Mouse (Mus musculus) hindbrain, embryonic 14.5 days (tissue): ENCODE measurements around the gene Nexn. TPM values are rescaled to one million over a fixed set of nuclear protein-coding genes. Genes with fewer than 3 reads are reported as not detected.
A peak's percentile ranks its signal among the peaks of the same experiment; 100 is the strongest.

ENCODE experiments used
- ATAC-seq: fragments of 200-750 bp; cut with Nextera tagmentation; 2 replicates; pipeline ENCODE4 v1.8.0; 2017; ENCODE audit warnings: moderate number of reproducible peaks, mild to moderate bottlenecking, moderate TSS enrichment, moderate library complexity; ENCODE audit not compliant: low FRiP score
- DNase-seq: peaks from one replicate; pipeline ENCODE4 v3.0.0-alpha.2; 2015; ENCODE audit warnings: low spot score
- H3K27ac ChIP-seq: fragments of 300-500 bp; sonication (generic); 2 replicates; pipeline ENCODE4 v1.5.1; 2014; ENCODE audit warnings: mild to moderate bottlenecking, moderate library complexity
- H3K27me3 ChIP-seq: fragments of 300-500 bp; sonication (generic); 2 replicates; pipeline ENCODE4 v1.6.1; 2014; ENCODE audit warnings: mild to moderate bottlenecking, low read length, mixed read lengths; ENCODE audit not compliant: control insufficient read depth, insufficient read depth
- H3K36me3 ChIP-seq: fragments of 300-500 bp; sonication (generic); replicated peaks from 2 replicates; pipeline ENCODE4 v1.6.1; 2014; ENCODE audit not compliant: control insufficient read depth, insufficient read depth
- H3K4me1 ChIP-seq: fragments of 300-500 bp; sonication (generic); replicated peaks from 2 replicates; pipeline ENCODE4 v1.6.1; 2014; ENCODE audit warnings: antibody characterized with exemption, low read length, mixed read lengths; ENCODE audit not compliant: control insufficient read depth, insufficient read depth
- H3K4me2 ChIP-seq: fragments of 300-500 bp; sonication (generic); replicated peaks from 2 replicates; pipeline ENCODE4 v1.6.1; 2014; ENCODE audit warnings: mild to moderate bottlenecking, moderate library complexity
- H3K4me3 ChIP-seq: fragments of 300-500 bp; sonication (generic); replicated peaks from 2 replicates; pipeline ENCODE4 v1.5.1; 2014; ENCODE audit warnings: mild to moderate bottlenecking, low read length
- H3K9ac ChIP-seq: fragments of 300-500 bp; sonication (generic); 2 replicates; pipeline ENCODE4 v1.6.1; 2014
- H3K9me3 ChIP-seq: fragments of 300-500 bp; sonication (generic); 2 replicates; pipeline ENCODE4 v1.6.1; 2016; ENCODE audit warnings: low read length; ENCODE audit not compliant: control insufficient read depth
- WGBS: fragments of 180-500 bp; shearing (Covaris S2); extraction: QIAGEN DNeasy Blood & Tissue Kit; methylation state at CpG from one replicate; pipeline ENCODE4 v1.1.7; 2014; 5-methylcytosine and 5-hydroxymethylcytosine counted together
- polyA plus RNA-seq: library from polyadenylated mRNA; unstranded; fragments of >200 nt; fragmentation: Nextera tagmentation; extraction: Ambion mirVana; gene quantifications from 2 replicates; pipeline ENCODE4 v1.2.1, GENCODE M21; 2014

Nexn gene
- polyA plus RNA-seq, 1 experiment from 2014 or later, result 1.8 TPM

DNA sequence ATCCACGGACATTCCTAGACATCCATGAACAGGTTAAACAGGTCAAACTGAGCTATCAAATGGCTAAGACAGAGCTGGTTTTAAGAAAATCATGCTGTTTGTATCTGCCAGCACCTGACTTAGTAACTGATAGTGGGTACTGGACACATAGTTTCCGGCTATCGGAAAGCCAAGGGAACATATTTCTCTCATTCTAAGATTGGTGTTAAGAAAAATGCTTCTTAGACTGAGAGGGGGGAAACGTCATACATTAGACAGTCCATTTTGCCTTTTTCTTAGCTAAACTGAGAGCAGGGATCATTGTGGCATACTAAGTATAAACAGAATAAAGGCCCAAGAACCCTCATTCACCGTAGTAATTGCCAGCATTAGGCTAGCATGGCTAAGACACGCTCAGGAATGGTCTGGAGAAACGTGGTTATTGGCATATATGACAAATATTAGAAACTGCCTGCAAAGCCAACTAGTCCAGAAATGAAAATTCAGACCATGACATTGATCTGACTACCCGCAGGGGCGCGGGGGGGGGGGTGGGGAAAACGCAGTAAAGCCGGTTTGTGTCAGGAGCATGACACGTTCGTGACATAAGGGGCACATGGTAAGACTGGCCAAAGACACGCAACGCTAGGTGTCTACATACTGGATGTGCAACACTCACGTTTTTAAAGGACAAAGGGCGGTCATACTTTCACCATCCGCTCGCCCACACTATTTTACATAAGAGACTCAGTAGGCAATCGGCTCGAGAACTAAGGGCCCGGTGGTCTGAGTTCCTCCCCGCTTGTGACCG, 56.8 kb downstream of the Nexn start:
- peak overlapping the region; percentile 87 for H3K4me3 ChIP-seq
- H3K4me2 ChIP-seq, result peak overlapping the region; percentile 53
- DNase-seq, result peak; percentile 61
- H3K27ac ChIP-seq, result peak overlapping the region; percentile 100
- ATAC-seq, result peak; percentile 38
- WGBS, result 6% methylated on average over 25 of the region's 25 CpGs
- H3K9ac ChIP-seq, result peak overlapping the region; percentile 100
- peaks cover 26% of the 10 kb centered on the region for H3K4me1 ChIP-seq
- H3K9me3 ChIP-seq, result no peaks in the 10 kb centered on the region
- peaks cover 4% of the 10 kb centered on the region; the same call in 1 of the 2 replicates for H3K36me3 ChIP-seq
- no peaks in the 10 kb centered on the region for H3K27me3 ChIP-seq

- WGBS, result 93% methylated on average over 7 of the region's 7 CpGs
- DNase-seq, result no peak
- H3K4me1 ChIP-seq, result peaks cover 23% of the 10 kb centered on the region
- H3K36me3 ChIP-seq, result peaks cover 4% of the 10 kb centered on the region; the same call in 1 of the 2 replicates
- no peak overlapping the region for H3K27ac ChIP-seq
- H3K9ac ChIP-seq, result peak overlapping the region; percentile 100
- no peak overlapping the region for H3K4me3 ChIP-seq
- no peak for ATAC-seq
- H3K27me3 ChIP-seq, result no peaks in the 10 kb centered on the region
- H3K9me3 ChIP-seq, result no peaks in the 10 kb centered on the region
- H3K4me2 ChIP-seq, result peak overlapping the region; percentile 53
Measured at GRCm38 (mm10) chr3:152208096-152208885, 57.9 kb downstream of the Nexn start.

- Histone ChIP-seq H3K4me3 (no peak overlapping the region), H3K36me3 (0 out of 2 replicates have a peak, but pooled peaks cover 2% of the 10 kb centered on the region), H3K9me3 (no peaks in the 10 kb centered on the region), H3K4me1 (peaks cover 12% of the 10 kb centered on the region), H3K27me3 (no peaks in the 10 kb centered on the region), H3K27ac (no peak overlapping the region), H3K4me2 (no peak overlapping the region), H3K9ac (no peak overlapping the region)
- 98% methylated on average over 4 of the region's 4 CpGs for WGBS
- DNase-seq (no peak), ATAC-seq (no peak)
Measured at GRCm38 (mm10) chr3:152207156-152207555, 59.0 kb downstream of the Nexn start.

- no peaks in the 10 kb centered on the region for H3K36me3 ChIP-seq
- 87% methylated on average over 3 of the region's 3 CpGs for WGBS
- H3K4me2 ChIP-seq, result no peak overlapping the region
- no peak overlapping the region for H3K4me3 ChIP-seq
- ATAC-seq, result no peak
- H3K27me3 ChIP-seq, result no peaks in the 10 kb centered on the region
- H3K4me1 ChIP-seq, result peaks cover 6% of the 10 kb centered on the region
- no peak overlapping the region for H3K27ac ChIP-seq
- H3K9me3 ChIP-seq, result no peaks in the 10 kb centered on the region
- H3K9ac ChIP-seq, result no peak overlapping the region
- DNase-seq, result no peak
Measured at GRCm38 (mm10) chr3:152204577-152204976, 61.6 kb downstream of the Nexn start.

- no peak overlapping the region for H3K4me3 ChIP-seq
- H3K27me3 ChIP-seq, result no peaks in the 10 kb centered on the region
- H3K27ac ChIP-seq, result no peak overlapping the region
- no peak overlapping the region for H3K4me2 ChIP-seq
- no peaks in the 10 kb centered on the region for H3K9me3 ChIP-seq
- peaks cover 6% of the 10 kb centered on the region for H3K4me1 ChIP-seq
- WGBS, result 79% methylated on average over 3 of the region's 3 CpGs
- no peak overlapping the region for H3K9ac ChIP-seq
- ATAC-seq, result no peak
- no peaks in the 10 kb centered on the region for H3K36me3 ChIP-seq
- DNase-seq, result no peak
Measured at GRCm38 (mm10) chr3:152203996-152204395, 62.2 kb downstream of the Nexn start.

- DNase-seq (no peak), ATAC-seq (no peak)
- Histone ChIP-seq H3K9ac (no peak overlapping the region), H3K4me2 (no peak overlapping the region), H3K27me3 (no peaks in the 10 kb centered on the region), H3K9me3 (no peaks in the 10 kb centered on the region), H3K36me3 (no peaks in the 10 kb centered on the region), H3K27ac (no peak overlapping the region), H3K4me1 (peaks cover 2% of the 10 kb centered on the region), H3K4me3 (no peak overlapping the region)
- WGBS, result 87% methylated on average over 6 of the region's 6 CpGs
Measured at GRCm38 (mm10) chr3:152203411-152203810, 62.7 kb downstream of the Nexn start.

GRCm38 (mm10) chr3:152202942-152203341, 63.2 kb downstream of the Nexn start:
- no peak for ATAC-seq

DNA sequence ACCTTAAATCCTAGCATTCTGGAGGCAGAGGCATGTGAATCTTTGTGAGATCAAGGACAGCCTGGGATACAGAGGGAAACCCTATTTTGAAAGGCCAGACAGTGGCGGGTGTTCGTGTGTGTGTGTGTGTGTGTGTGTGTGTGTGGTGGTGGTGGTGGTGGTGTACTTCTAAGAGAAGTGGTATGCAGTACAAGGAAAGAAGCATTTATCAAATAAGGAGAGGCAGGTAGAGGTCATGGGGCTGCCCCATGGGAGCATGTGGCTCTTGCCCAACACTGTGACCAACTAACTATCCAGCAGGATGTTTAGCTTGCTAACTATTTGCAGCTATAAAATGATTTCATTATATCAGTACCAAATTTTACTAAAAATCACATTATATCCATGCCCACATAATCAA, 64.5 kb downstream of the Nexn start:
- H3K27ac ChIP-seq, result no peak overlapping the region
- H3K9ac ChIP-seq, result no peak overlapping the region
- WGBS, result 83% methylated on average over 2 of the region's 2 CpGs
- H3K4me1 ChIP-seq, result no peaks in the 10 kb centered on the region
- ATAC-seq, result no peak
- DNase-seq, result no peak
- no peak overlapping the region for H3K4me3 ChIP-seq
- H3K27me3 ChIP-seq, result no peaks in the 10 kb centered on the region
- no peaks in the 10 kb centered on the region for H3K36me3 ChIP-seq
- H3K4me2 ChIP-seq, result no peak overlapping the region
- H3K9me3 ChIP-seq, result no peaks in the 10 kb centered on the region

More at GRCm38 (mm10) chr3:152202942-152203341, 63.2 kb downstream of the Nexn start:
- Histone ChIP-seq H3K4me1 (no peaks in the 10 kb centered on the region), H3K9ac (no peak overlapping the region), H3K27ac (no peak overlapping the region), H3K4me2 (no peak overlapping the region), H3K9me3 (no peaks in the 10 kb centered on the region), H3K4me3 (no peak overlapping the region), H3K36me3 (no peaks in the 10 kb centered on the region), H3K27me3 (no peaks in the 10 kb centered on the region)
- no peak for DNase-seq

DNA sequence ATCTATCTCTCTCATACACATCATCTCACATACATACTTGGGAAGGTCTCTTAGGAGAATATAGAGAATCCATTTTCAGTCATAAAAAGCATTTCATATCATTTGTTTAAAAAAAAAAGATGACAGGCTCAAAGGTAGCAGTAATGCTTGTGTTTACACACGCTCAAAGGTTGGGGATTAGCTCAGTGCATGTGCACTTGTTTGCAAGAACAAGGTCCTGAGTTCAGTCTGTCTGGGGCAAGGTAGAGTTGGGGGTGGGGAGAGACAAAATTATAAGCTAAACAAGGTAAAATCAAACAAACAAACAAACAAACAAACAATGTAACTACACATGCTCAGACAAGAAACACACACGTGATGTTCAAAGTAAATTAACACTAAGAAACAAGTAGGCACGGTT, 65.0 kb downstream of the Nexn start:
- Histone ChIP-seq H3K9ac (no peak overlapping the region), H3K27me3 (no peaks in the 10 kb centered on the region), H3K27ac (no peak overlapping the region), H3K4me3 (no peak overlapping the region), H3K36me3 (no peaks in the 10 kb centered on the region), H3K4me2 (no peak overlapping the region), H3K9me3 (no peaks in the 10 kb centered on the region), H3K4me1 (no peaks in the 10 kb centered on the region)
- DNase-seq (no peak), ATAC-seq (no peak)
- 91% methylated on average over 3 of the region's 3 CpGs for WGBS
